Mouse (Mus musculus) midbrain, embryonic 10.5 days (tissue): ENCODE results near the gene Zfp92. TPM values are rescaled to one million over a fixed set of nuclear protein-coding genes. Genes with fewer than 3 reads are reported as not detected.
A peak's percentile ranks its signal among the peaks of the same experiment; 100 is the strongest.
"Not testable (repeated sequence)": the region's sequence is repeated elsewhere in the genome, so short reads cannot be mapped to it uniquely, and the experiment has no call there.

Experiments
- DNase-seq: peaks from one replicate; pipeline ENCODE4 v3.0.0-alpha.2; 2017; ENCODE audit warnings: low spot score
- H3K27ac ChIP-seq: fragments of 300-500 bp; sonication (generic); replicated peaks from 2 replicates; pipeline ENCODE4 v1.5.1; 2016; ENCODE audit warnings: mild to moderate bottlenecking
- H3K27me3 ChIP-seq: fragments of 300-500 bp; sonication (generic); 2 replicates; pipeline ENCODE4 v1.6.1; 2016; ENCODE audit warnings: low read depth, mild to moderate bottlenecking; ENCODE audit not compliant: poor library complexity, severe bottlenecking
- H3K36me3 ChIP-seq: fragments of 300-500 bp; sonication (generic); 2 replicates; pipeline ENCODE4 v1.6.1; 2016; ENCODE audit warnings: mild to moderate bottlenecking, moderate library complexity
- H3K4me1 ChIP-seq: fragments of 300-500 bp; sonication (generic); 2 replicates; pipeline ENCODE4 v1.6.1; 2016
- H3K4me3 ChIP-seq: fragments of 300-500 bp; sonication (generic); 2 replicates; pipeline ENCODE4 v1.5.1; 2016; ENCODE audit warnings: mild to moderate bottlenecking, moderate library complexity
- H3K9me3 ChIP-seq: fragments of 300-500 bp; sonication (generic); replicated peaks from 2 replicates; pipeline ENCODE4 v1.6.1; 2016; ENCODE audit warnings: mild to moderate bottlenecking
- WGBS: fragments of 180-500 bp; shearing (Covaris S2); methylation state at CpG from one replicate; pipeline ENCODE4 v1.1.7; 2016; 5-methylcytosine and 5-hydroxymethylcytosine counted together
- polyA plus RNA-seq: library from polyadenylated mRNA; unstranded; fragments of >200 nt; fragmentation: Nextera tagmentation; extraction: Ambion mirVana; gene quantifications from 2 replicates; pipeline ENCODE4 v1.2.1, GENCODE M21; 2016

Zfp92 gene
- polyA plus RNA-seq: 0.06 and 0.11 TPM in 2 replicates

GRCm38 (mm10) chrX:73410880-73411517 lies at the start of gene Zfp92:
Zfp92 (plus strand) TSS chrX:73411096.
- Histone ChIP-seq H3K36me3 (no peaks in the 10 kb centered on the region), H3K4me3 (peak within 1 kb of the TSS; percentile 47), H3K27ac (no peak within 1 kb of the TSS), H3K27me3 (peaks cover 35% of the 10 kb centered on the region), H3K4me1 (peaks cover 5% of the 10 kb centered on the region; the same call in 1 of the 2 replicates), H3K9me3 (no peaks in the 10 kb centered on the region)
- peak; percentile 12 for DNase-seq
- 17% methylated on average over 20 of the region's 20 CpGs for WGBS

- DNase-seq: no peak
- Histone ChIP-seq H3K4me3 (no peak overlapping the region), H3K4me1 (no peaks in the 10 kb centered on the region)
Observed at GRCm38 (mm10) chrX:73363291-73363690, 47.6 kb upstream of the Zfp92 start.

GRCm38 (mm10) chrX:73384419-73384818 lies 26.5 kb upstream of the Zfp92 start:
- Histone ChIP-seq H3K36me3 (no peaks in the 10 kb centered on the region), H3K9me3 (no peaks in the 10 kb centered on the region), H3K27ac (no peak overlapping the region), H3K27me3 (peaks cover 11% of the 10 kb centered on the region; the same call in 1 of the 2 replicates), H3K4me1 (no peaks in the 10 kb centered on the region), H3K4me3 (no peak overlapping the region)
- no peak for DNase-seq
- WGBS: 82% methylated on average over 6 of the region's 6 CpGs

More at GRCm38 (mm10) chrX:73363291-73363690, 47.6 kb upstream of the Zfp92 start:
- Histone ChIP-seq H3K27me3 (peaks cover 5% of the 10 kb centered on the region; the same call in 1 of the 2 replicates), H3K9me3 (no peaks in the 10 kb centered on the region), H3K36me3 (peaks cover 11% of the 10 kb centered on the region; the same call in 1 of the 2 replicates), H3K27ac (no peak overlapping the region)

- Histone ChIP-seq H3K4me3 (no peak overlapping the region), H3K36me3 (no peaks in the 10 kb centered on the region), H3K27ac (no peak overlapping the region), H3K4me1 (no peaks in the 10 kb centered on the region), H3K9me3 (no peaks in the 10 kb centered on the region), H3K27me3 (peaks cover 11% of the 10 kb centered on the region; the same call in 1 of the 2 replicates)
- WGBS: 64% methylated on average over 1 of the region's 1 CpGs
- DNase-seq: no peak
Observed at GRCm38 (mm10) chrX:73384924-73385323, 26.0 kb upstream of the Zfp92 start.

GRCm38 (mm10) chrX:73391481-73391880 lies 19.4 kb upstream of the Zfp92 start:
- 93% methylated on average over 4 of the region's 4 CpGs for WGBS

GRCm38 (mm10) chrX:73396446-73396845 lies 14.4 kb upstream of the Zfp92 start:
- Histone ChIP-seq H3K4me3 (no peak overlapping the region), H3K36me3 (no peaks in the 10 kb centered on the region), H3K27me3 (peaks cover 37% of the 10 kb centered on the region), H3K9me3 (no peaks in the 10 kb centered on the region), H3K4me1 (no peaks in the 10 kb centered on the region), H3K27ac (no peak overlapping the region)
- DNase-seq: no peak
- 94% methylated on average over 1 of the region's 1 CpGs for WGBS

More at GRCm38 (mm10) chrX:73391481-73391880, 19.4 kb upstream of the Zfp92 start:
- Histone ChIP-seq H3K4me1 (no peaks in the 10 kb centered on the region), H3K36me3 (no peaks in the 10 kb centered on the region), H3K27ac (no peak overlapping the region), H3K9me3 (no peaks in the 10 kb centered on the region), H3K27me3 (peaks cover 34% of the 10 kb centered on the region), H3K4me3 (no peak overlapping the region)
- no peak for DNase-seq

GRCm38 (mm10) chrX:73398636-73399035 lies 12.3 kb upstream of the Zfp92 start, which contains the start of gene Gm18336:
Gm18336 (minus strand) TSS chrX:73398736.
- 79% methylated on average over 2 of the region's 2 CpGs for WGBS
- H3K4me1 ChIP-seq, H3K27ac ChIP-seq, H3K36me3 ChIP-seq, H3K9me3 ChIP-seq, DNase-seq, H3K4me3 ChIP-seq: not testable (repeated sequence)
- peaks cover 25% of the 10 kb centered on the region for H3K27me3 ChIP-seq

GRCm38 (mm10) chrX:73400951-73401350 lies 9.9 kb upstream of the Zfp92 start:
- H3K4me1 ChIP-seq: no peaks in the 10 kb centered on the region
- 91% methylated on average over 20 of the region's 20 CpGs for WGBS

GRCm38 (mm10) chrX:73401616-73402015 lies 9.3 kb upstream of the Zfp92 start:
- Histone ChIP-seq H3K27ac (no peak overlapping the region), H3K4me1 (no peaks in the 10 kb centered on the region), H3K36me3 (no peaks in the 10 kb centered on the region), H3K4me3 (no peak overlapping the region), H3K9me3 (no peaks in the 10 kb centered on the region), H3K27me3 (peaks cover 4% of the 10 kb centered on the region; the same call in 1 of the 2 replicates)
- no peak for DNase-seq
- WGBS: 95% methylated on average over 12 of the region's 12 CpGs

More at GRCm38 (mm10) chrX:73400951-73401350, 9.9 kb upstream of the Zfp92 start:
- H3K9me3 ChIP-seq: no peaks in the 10 kb centered on the region
- peaks cover 11% of the 10 kb centered on the region for H3K27me3 ChIP-seq
- no peak overlapping the region for H3K4me3 ChIP-seq
- no peak for DNase-seq
- no peak overlapping the region for H3K27ac ChIP-seq
- no peaks in the 10 kb centered on the region for H3K36me3 ChIP-seq

GRCm38 (mm10) chrX:73412767-73413166 lies 1.9 kb downstream of the Zfp92 start:
- Histone ChIP-seq H3K27me3 (peaks cover 35% of the 10 kb centered on the region), H3K36me3 (no peaks in the 10 kb centered on the region), H3K9me3 (no peaks in the 10 kb centered on the region), H3K4me1 (peaks cover 5% of the 10 kb centered on the region; the same call in 1 of the 2 replicates), H3K4me3 (no peak overlapping the region), H3K27ac (no peak overlapping the region)
- no peak for DNase-seq
- 39% methylated on average over 1 of the region's 1 CpGs for WGBS

GRCm38 (mm10) chrX:73430036-73430435 lies 19.1 kb downstream of the Zfp92 start:
- 70% methylated on average over 2 of the region's 2 CpGs for WGBS
- Histone ChIP-seq H3K9me3 (no peaks in the 10 kb centered on the region), H3K4me1 (no peaks in the 10 kb centered on the region), H3K27ac (no peak overlapping the region), H3K4me3 (no peak overlapping the region), H3K36me3 (no peaks in the 10 kb centered on the region), H3K27me3 (peaks cover 30% of the 10 kb centered on the region)
- DNase-seq: no peak

- Histone ChIP-seq H3K36me3 (peaks cover 13% of the 10 kb centered on the region), H3K4me1 (no peaks in the 10 kb centered on the region), H3K4me3 (no peak overlapping the region), H3K27me3 (peaks cover 32% of the 10 kb centered on the region), H3K9me3 (no peaks in the 10 kb centered on the region), H3K27ac (no peak overlapping the region)
- WGBS: 79% methylated on average over 5 of the region's 5 CpGs
- DNase-seq: no peak
Observed at GRCm38 (mm10) chrX:73432850-73433249, 22.0 kb downstream of the Zfp92 start.

- H3K27me3 ChIP-seq: peaks cover 42% of the 10 kb centered on the region
- no peaks in the 10 kb centered on the region for H3K4me1 ChIP-seq
- no peak within 1 kb of the TSS for H3K4me3 ChIP-seq
- H3K9me3 ChIP-seq: no peaks in the 10 kb centered on the region
- no peak for DNase-seq
- no peak within 1 kb of the TSS for H3K27ac ChIP-seq
- 82% methylated on average over 11 of the region's 11 CpGs for WGBS
- peaks cover 13% of the 10 kb centered on the region for H3K36me3 ChIP-seq
Observed at GRCm38 (mm10) chrX:73435252-73435651, 24.4 kb downstream of the Zfp92 start, which contains the start of gene Trex2. Trex2 (minus strand) TSS chrX:73435344.
